Mouse (Mus musculus) cerebellum, postnatal 25 days (tissue): Measurements from ENCODE around the gene Ell.
"Not testable (repeated sequence)": the region's sequence is repeated elsewhere in the genome, so short reads cannot be mapped to it uniquely, and the experiment has no call there.

Experiments used
- DNase-seq, 2 experiments: peaks; one replicate each; pipeline ENCODE4 v3.0.0; 2021; ENCODE audit warnings: mixed read lengths in 2 of 2

The Ell gene

GRCm38 (mm10) chr8:70570360-70570759 lies 31.1 kb downstream of the Ell start:
- DNase-seq, result no peak

- peak; percentile 73 to 75 for DNase-seq
Measured at GRCm38 (mm10) chr8:70570990-70571389, 31.7 kb downstream of the Ell start.

GRCm38 (mm10) chr8:70574302-70574701 lies 35.0 kb downstream of the Ell start:
- DNase-seq, result no peak

GRCm38 (mm10) chr8:70574915-70575314 lies 35.7 kb downstream of the Ell start:
- peak; percentile 80 to 85 for DNase-seq

GRCm38 (mm10) chr8:70577207-70577606 lies 38.0 kb downstream of the Ell start:
- peak; percentile 46 to 53 for DNase-seq

GRCm38 (mm10) chr8:70583476-70584387 lies 44.5 kb downstream of the Ell start:
- peak; percentile 84 to 85 for DNase-seq

GRCm38 (mm10) chr8:70584606-70585257 lies 45.5 kb downstream of the Ell start:
- DNase-seq, result peak in 1 of 2 experiments; percentile 34

GRCm38 (mm10) chr8:70585258-70585652 lies 46.0 kb downstream of the Ell start:
- DNase-seq, result peak; percentile 68 to 78

- DNase-seq, result not testable (repeated sequence)
Measured at GRCm38 (mm10) chr8:70587955-70588354, 48.7 kb downstream of the Ell start.

- no peak for DNase-seq
Measured at GRCm38 (mm10) chr8:70591569-70591968, 52.3 kb downstream of the Ell start.

- DNase-seq, result no peak
Measured at GRCm38 (mm10) chr8:70593173-70593572, 53.9 kb downstream of the Ell start.

GRCm38 (mm10) chr8:70593961-70594609 lies 54.8 kb downstream of the Ell start, which contains the start of gene Isyna1:
Isyna1 (plus strand) TSS chr8:70594373.
- peak; percentile 47 to 83 for DNase-seq

GRCm38 (mm10) chr8:70594621-70595564 lies 55.6 kb downstream of the Ell start:
- DNase-seq, result peak; percentile 71

GRCm38 (mm10) chr8:70595811-70596210 lies 56.6 kb downstream of the Ell start:
- DNase-seq, result no peak

- DNase-seq, result peak in 1 of 2 experiments; percentile 55
Measured at GRCm38 (mm10) chr8:70596216-70596615, 57.0 kb downstream of the Ell start.

- DNase-seq, result peak; percentile 75 to 83
Measured at GRCm38 (mm10) chr8:70596775-70597416, 57.6 kb downstream of the Ell start.

- DNase-seq, result peak; percentile 56 to 58
Measured at GRCm38 (mm10) chr8:70597417-70598272, 58.4 kb downstream of the Ell start.

- DNase-seq, result peak; percentile 93 to 94
Measured at GRCm38 (mm10) chr8:70598283-70598682, 59.0 kb downstream of the Ell start.

- DNase-seq, result no peak
Measured at GRCm38 (mm10) chr8:70598722-70599121, 59.5 kb downstream of the Ell start.

- DNase-seq, result peak in 1 of 2 experiments; percentile 20
Measured at GRCm38 (mm10) chr8:70599507-70600290, 60.4 kb downstream of the Ell start.
